Mouse (Mus musculus) stomach, embryonic 16.5 days (tissue): ENCODE measurements around the gene Itpka. TPM values are rescaled to one million over a fixed set of nuclear protein-coding genes. Genes with fewer than 3 reads are reported as not detected.

Source experiments
- ATAC-seq: fragments of 200-750 bp; cut with Nextera tagmentation; 2 replicates; pipeline ENCODE4 v1.8.0; 2017; ENCODE audit warnings: moderate number of reproducible peaks, moderate TSS enrichment; ENCODE audit not compliant: insufficient read depth, low FRiP score
- H3K27ac ChIP-seq: fragments of 300-500 bp; sonication (generic); 2 replicates; pipeline ENCODE4 v1.5.1; 2014; ENCODE audit warnings: low read length
- H3K27me3 ChIP-seq: fragments of 300-500 bp; sonication (generic); 2 replicates; pipeline ENCODE4 v1.6.1; 2014; ENCODE audit warnings: low read length, control low read depth, mixed read lengths; ENCODE audit not compliant: control insufficient read depth, insufficient read depth
- H3K36me3 ChIP-seq: fragments of 300-500 bp; sonication (generic); 2 replicates; pipeline ENCODE4 v1.6.1; 2014; ENCODE audit warnings: low read length; ENCODE audit not compliant: control insufficient read depth, insufficient read depth
- H3K4me1 ChIP-seq: fragments of 300-500 bp; sonication (generic); 2 replicates; pipeline ENCODE4 v1.6.1; 2014; ENCODE audit warnings: low read length, control low read depth, mixed read lengths; ENCODE audit not compliant: control insufficient read depth, insufficient read depth
- H3K4me2 ChIP-seq: fragments of 300-500 bp; sonication (generic); 2 replicates; pipeline ENCODE4 v1.6.1; 2014; ENCODE audit warnings: low read depth, low read length, mixed read lengths
- H3K4me3 ChIP-seq: fragments of 300-500 bp; sonication (generic); replicated peaks from 2 replicates; pipeline ENCODE4 v1.5.1; 2014; ENCODE audit warnings: mild to moderate bottlenecking, low read length
- H3K9ac ChIP-seq: fragments of 300-500 bp; sonication (generic); 2 replicates; pipeline ENCODE4 v1.6.1; 2014; ENCODE audit warnings: low read length
- H3K9me3 ChIP-seq: fragments of 300-500 bp; sonication (generic); replicated peaks from 2 replicates; pipeline ENCODE4 v1.6.1; 2016; ENCODE audit warnings: low read length, control low read depth; ENCODE audit not compliant: control insufficient read depth
- WGBS: fragments of 180-500 bp; shearing (Covaris S2); extraction: QIAGEN DNeasy Blood & Tissue Kit; methylation state at CpG from one replicate; pipeline ENCODE4 v1.1.7; 2014; 5-methylcytosine and 5-hydroxymethylcytosine counted together
- polyA plus RNA-seq: library from polyadenylated mRNA; unstranded; fragments of >200 nt; fragmentation: Nextera tagmentation; extraction: Ambion mirVana; gene quantifications from 2 replicates; pipeline ENCODE4 v1.2.1, GENCODE M21; 2015

Itpka gene
- polyA plus RNA-seq, 1 experiment from 2014 or later: 7.6 TPM

- Histone ChIP-seq H3K36me3 (peaks cover 24% of the 10 kb centered on the region; the same call in 1 of the 2 replicates), H3K4me3 (no peak overlapping the region), H3K4me2 (no peak overlapping the region), H3K9ac (no peak overlapping the region), H3K4me1 (no peaks in the 10 kb centered on the region), H3K27ac (no peak overlapping the region), H3K27me3 (no peaks in the 10 kb centered on the region), H3K9me3 (no peaks in the 10 kb centered on the region)
- 95% methylated on average over 8 of the region's 8 CpGs for WGBS
- ATAC-seq: no peak
These were observed 21.1 kb upstream of the Itpka start for GRCm38 (mm10) chr2:119721070-119721469.

- Histone ChIP-seq H3K4me3 (no peak overlapping the region), H3K27ac (no peak overlapping the region), H3K27me3 (no peaks in the 10 kb centered on the region), H3K4me2 (no peak overlapping the region), H3K36me3 (peaks cover 32% of the 10 kb centered on the region), H3K9me3 (no peaks in the 10 kb centered on the region), H3K9ac (no peak overlapping the region), H3K4me1 (no peaks in the 10 kb centered on the region)
- WGBS: 87% methylated on average over 3 of the region's 3 CpGs
- no peak for ATAC-seq
These were observed 14.2 kb upstream of the Itpka start for GRCm38 (mm10) chr2:119727762-119728416.

- Histone ChIP-seq H3K9me3 (no peaks in the 10 kb centered on the region), H3K4me3 (no peak overlapping the region), H3K9ac (no peak overlapping the region), H3K27me3 (no peaks in the 10 kb centered on the region), H3K4me1 (no peaks in the 10 kb centered on the region), H3K36me3 (peaks cover 32% of the 10 kb centered on the region), H3K27ac (no peak overlapping the region), H3K4me2 (no peak overlapping the region)
- 76% methylated on average over 4 of the region's 4 CpGs for WGBS
- ATAC-seq: no peak
These were observed 11.4 kb upstream of the Itpka start for GRCm38 (mm10) chr2:119730735-119731134.

- H3K27me3 ChIP-seq: no peaks in the 10 kb centered on the region
- 16% methylated on average over 12 of the region's 12 CpGs for WGBS
- peaks cover 11% of the 10 kb centered on the region for H3K4me1 ChIP-seq
- H3K36me3 ChIP-seq: peaks cover 14% of the 10 kb centered on the region; the same call in 1 of the 2 replicates
- no peaks in the 10 kb centered on the region for H3K9me3 ChIP-seq
- H3K27ac ChIP-seq: no peak overlapping the region
- no peak for ATAC-seq
- 0 out of 2 replicates have a peak overlapping the region, but pooled peaks have one; percentile 23 for H3K9ac ChIP-seq
- no peak overlapping the region for H3K4me2 ChIP-seq
- no peak overlapping the region for H3K4me3 ChIP-seq
These were observed 5.0 kb upstream of the Itpka start for GRCm38 (mm10) chr2:119737124-119737523.

- Histone ChIP-seq H3K9ac (no peak overlapping the region), H3K27me3 (peaks cover 19% of the 10 kb centered on the region), H3K4me2 (peak overlapping the region; percentile 100; the same call in 1 of the 2 replicates), H3K27ac (no peak overlapping the region), H3K4me1 (peaks cover 21% of the 10 kb centered on the region), H3K9me3 (no peaks in the 10 kb centered on the region), H3K4me3 (no peak overlapping the region), H3K36me3 (no peaks in the 10 kb centered on the region)
- no peak for ATAC-seq
- WGBS: 27% methylated on average over 2 of the region's 2 CpGs
These were observed 1.6 kb upstream of the Itpka start for GRCm38 (mm10) chr2:119740567-119740966.

GRCm38 (mm10) chr2:119742461-119743175 is 481 bp downstream of the Itpka start:
- no peaks in the 10 kb centered on the region for H3K36me3 ChIP-seq
- peak overlapping the region; percentile 72 for H3K9ac ChIP-seq
- WGBS: under 1% methylated on average over 70 of the region's 70 CpGs
- no peaks in the 10 kb centered on the region for H3K9me3 ChIP-seq
- H3K4me2 ChIP-seq: peak overlapping the region; percentile 100
- H3K4me3 ChIP-seq: peak overlapping the region; percentile 70
- H3K27me3 ChIP-seq: peaks cover 19% of the 10 kb centered on the region
- peaks cover 21% of the 10 kb centered on the region for H3K4me1 ChIP-seq
- peak overlapping the region; percentile 86 for H3K27ac ChIP-seq
- ATAC-seq: no peak

- Histone ChIP-seq H3K27me3 (peaks cover 19% of the 10 kb centered on the region), H3K9me3 (no peaks in the 10 kb centered on the region), H3K4me2 (peak overlapping the region; percentile 100), H3K9ac (peak overlapping the region; percentile 72), H3K4me1 (peaks cover 21% of the 10 kb centered on the region), H3K27ac (peak overlapping the region; percentile 86), H3K36me3 (no peaks in the 10 kb centered on the region), H3K4me3 (peak overlapping the region; percentile 70)
- ATAC-seq: no peak
- WGBS: 9% methylated on average over 31 of the region's 31 CpGs
These were observed 1.2 kb downstream of the Itpka start for GRCm38 (mm10) chr2:119743176-119743807.

GRCm38 (mm10) chr2:119743808-119744162 is 1.6 kb downstream of the Itpka start:
- peak overlapping the region; percentile 70 for H3K4me3 ChIP-seq
- peak overlapping the region; percentile 72 for H3K9ac ChIP-seq
- no peaks in the 10 kb centered on the region for H3K9me3 ChIP-seq
- peak; percentile 14; the same call in 1 of the 2 replicates for ATAC-seq
- peak overlapping the region; percentile 86 for H3K27ac ChIP-seq
- peaks cover 21% of the 10 kb centered on the region for H3K4me1 ChIP-seq
- H3K36me3 ChIP-seq: no peaks in the 10 kb centered on the region
- H3K4me2 ChIP-seq: peak overlapping the region; percentile 100
- peaks cover 19% of the 10 kb centered on the region for H3K27me3 ChIP-seq
- 13% methylated on average over 22 of the region's 22 CpGs for WGBS
